Mouse (Mus musculus): ENCODE measurements around the gene Wdr64. TPM values are rescaled to one million over a fixed set of nuclear protein-coding genes. Genes with fewer than 3 reads are reported as not detected.

Gene Wdr64
- polyA plus RNA-seq (2014; fragmentation: Illumina TruSeq; extraction: RNeasy Lipid Tissue Mini Kit (QIAGEN cat#74804); ENCODE audit: low read depth, low replicate concordance) = 269 TPM

DNA sequence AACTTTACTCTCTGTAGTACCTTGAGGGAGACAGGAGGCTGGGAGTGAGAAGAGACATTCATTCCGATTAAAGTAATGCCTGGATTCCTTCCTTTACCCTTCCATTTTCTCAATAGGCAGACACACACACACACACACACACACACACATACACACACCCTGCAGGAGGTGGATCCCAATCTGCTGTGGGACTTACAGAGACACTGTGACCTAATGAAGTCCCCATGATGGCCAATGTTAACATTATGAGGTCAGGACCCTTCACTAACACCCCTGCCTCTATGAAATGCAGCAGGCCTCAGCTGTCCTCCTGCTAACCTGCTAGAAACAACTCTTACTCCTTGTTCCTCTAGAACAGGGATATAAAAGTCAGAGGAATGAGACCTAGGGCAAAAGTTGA is at the start of gene Wdr64:
TSS of gene Wdr64 (plus strand) at position 301 of the 400 bp plus-strand sequence.

DNA sequence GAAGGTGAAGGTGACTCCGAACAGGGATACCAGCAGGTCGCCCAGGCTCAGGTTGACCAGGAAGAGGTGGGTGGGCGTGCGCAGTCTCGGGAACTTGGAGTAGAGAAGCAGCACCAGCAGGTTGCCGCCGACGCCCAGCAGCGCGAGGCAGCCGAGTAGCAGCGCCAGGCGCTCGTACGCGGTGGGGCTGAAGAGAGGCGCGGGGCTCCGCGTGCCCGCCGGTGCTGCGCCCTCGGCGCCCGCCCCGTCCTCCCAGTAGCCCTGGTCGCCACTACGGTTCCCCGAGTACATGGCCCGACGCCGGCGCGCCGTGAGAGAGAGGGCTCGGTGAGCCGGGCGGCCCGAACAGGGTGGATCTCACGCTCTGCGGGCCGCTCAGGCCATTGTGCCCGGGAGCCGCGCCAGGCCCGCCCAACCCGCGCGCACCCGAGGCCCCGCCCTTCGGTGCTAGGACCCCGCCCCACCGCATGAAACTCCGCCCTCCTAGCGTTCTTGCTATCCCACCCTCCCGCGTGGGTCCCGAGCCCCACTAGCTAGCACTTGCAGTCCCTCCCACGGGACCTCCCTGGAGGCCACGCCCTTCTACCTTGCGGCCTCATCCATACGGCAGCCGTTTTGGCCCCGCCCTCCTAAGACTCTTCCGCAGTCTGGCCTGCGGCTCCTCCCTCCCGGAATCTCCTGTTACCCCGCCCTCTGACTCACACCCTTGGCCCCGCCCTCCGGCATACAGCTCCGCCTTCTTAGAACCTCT is 6.0 kb upstream of the Wdr64 start, which contains the start of the genes Opn3 and Chml:
TSS of gene Opn3 (minus strand) at position 531 of the 751 bp plus-strand sequence.
TSS of gene Chml (minus strand) at position 656 of the 751 bp plus-strand sequence.

Other genes starting within 250 kb of the Wdr64 start
- gene Rgs7, start 206.1 kb upstream of the Wdr64 start, polyA plus RNA-seq (2014; fragmentation: Illumina TruSeq; extraction: RNeasy Lipid Tissue Mini Kit (QIAGEN cat#74804); ENCODE audit: low read depth, low replicate concordance) = 0.28 TPM
- 1.3 TPM for gene Kmo, start 78.2 kb upstream of the Wdr64 start, polyA plus RNA-seq (2014; fragmentation: Illumina TruSeq; extraction: RNeasy Lipid Tissue Mini Kit (QIAGEN cat#74804); ENCODE audit: low read depth, low replicate concordance)
- gene Fh1, start 73.0 kb upstream of the Wdr64 start, polyA plus RNA-seq (2014; fragmentation: Illumina TruSeq; extraction: RNeasy Lipid Tissue Mini Kit (QIAGEN cat#74804); ENCODE audit: low read depth, low replicate concordance) = 72.4 TPM
- 11.8 TPM for gene Opn3, start 5.8 kb upstream of the Wdr64 start, polyA plus RNA-seq (2014; fragmentation: Illumina TruSeq; extraction: RNeasy Lipid Tissue Mini Kit (QIAGEN cat#74804); ENCODE audit: low read depth, low replicate concordance)
- 17.2 TPM for gene Chml, start 5.7 kb upstream of the Wdr64 start, polyA plus RNA-seq (2014; fragmentation: Illumina TruSeq; extraction: RNeasy Lipid Tissue Mini Kit (QIAGEN cat#74804); ENCODE audit: low read depth, low replicate concordance)
- 13.8 TPM for gene Exo1, start 182.0 kb downstream of the Wdr64 start, polyA plus RNA-seq (2014; fragmentation: Illumina TruSeq; extraction: RNeasy Lipid Tissue Mini Kit (QIAGEN cat#74804); ENCODE audit: low read depth, low replicate concordance)
- not detected for gene Gm38100, start 221.7 kb downstream of the Wdr64 start, polyA plus RNA-seq (2014; fragmentation: Illumina TruSeq; extraction: RNeasy Lipid Tissue Mini Kit (QIAGEN cat#74804); ENCODE audit: low read depth, low replicate concordance)

Measured in testis, adult 10 weeks (tissue).